Mouse (Mus musculus) adrenal gland, postnatal 4 days (tissue): ENCODE measurements around the gene Senp6. TPM values are rescaled to one million over a fixed set of nuclear protein-coding genes. Genes with fewer than 3 reads are reported as not detected.

Experiments used
- DNase-seq, 2 experiments: peaks; one replicate each; pipeline ENCODE4 v3.0.0; 2021 to 2022; ENCODE audit warnings: low spot score in 2 of 2, mixed read lengths in 2 of 2
- total RNA-seq, 2 experiments: library from RNA; stranded (reverse); gene quantifications; 2 replicates each; pipeline ENCODE4 v1.2.3; 2021

Senp6 gene
- total RNA-seq, 2 experiments from 2014 or later = 144 to 156 TPM

DNA sequence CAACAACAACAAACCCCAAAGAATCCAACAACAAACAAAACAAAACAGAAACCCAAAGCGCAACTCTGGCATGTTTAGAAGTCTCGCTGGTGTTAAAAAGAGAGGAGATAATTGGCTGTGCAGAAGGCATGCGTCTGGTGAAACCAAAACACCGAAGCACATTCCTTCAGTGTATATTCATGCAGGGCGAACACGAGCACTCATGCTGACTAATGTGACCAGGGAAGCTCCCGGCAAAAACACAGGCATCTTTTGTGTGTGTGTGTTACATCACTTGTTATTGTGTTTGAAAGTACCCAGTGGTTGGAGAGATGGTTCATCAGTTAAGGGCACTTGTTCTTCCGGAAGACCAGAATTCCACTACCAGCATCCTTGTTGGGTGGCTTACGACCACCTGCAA lies 102.8 kb downstream of the Senp6 start:
- no peak for DNase-seq

DNA sequence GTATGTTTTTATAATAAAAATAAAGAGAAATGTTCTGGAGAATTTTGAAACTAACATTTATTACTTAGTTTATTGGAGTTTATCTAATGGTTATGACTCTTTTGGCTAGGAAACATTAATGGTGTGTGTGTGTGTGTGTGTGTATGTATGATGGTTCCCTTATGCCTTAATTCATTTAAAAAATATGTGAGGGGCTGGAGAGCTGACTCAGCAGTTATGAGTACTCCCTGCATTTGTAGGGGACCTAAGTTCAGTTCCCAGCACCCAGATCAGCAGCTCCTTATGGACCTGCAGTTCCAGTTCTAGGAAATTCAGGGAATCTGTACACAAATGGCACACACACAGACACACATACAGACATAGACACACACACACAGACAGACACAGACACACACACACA lies 104.5 kb downstream of the Senp6 start:
- DNase-seq = no peak

DNA sequence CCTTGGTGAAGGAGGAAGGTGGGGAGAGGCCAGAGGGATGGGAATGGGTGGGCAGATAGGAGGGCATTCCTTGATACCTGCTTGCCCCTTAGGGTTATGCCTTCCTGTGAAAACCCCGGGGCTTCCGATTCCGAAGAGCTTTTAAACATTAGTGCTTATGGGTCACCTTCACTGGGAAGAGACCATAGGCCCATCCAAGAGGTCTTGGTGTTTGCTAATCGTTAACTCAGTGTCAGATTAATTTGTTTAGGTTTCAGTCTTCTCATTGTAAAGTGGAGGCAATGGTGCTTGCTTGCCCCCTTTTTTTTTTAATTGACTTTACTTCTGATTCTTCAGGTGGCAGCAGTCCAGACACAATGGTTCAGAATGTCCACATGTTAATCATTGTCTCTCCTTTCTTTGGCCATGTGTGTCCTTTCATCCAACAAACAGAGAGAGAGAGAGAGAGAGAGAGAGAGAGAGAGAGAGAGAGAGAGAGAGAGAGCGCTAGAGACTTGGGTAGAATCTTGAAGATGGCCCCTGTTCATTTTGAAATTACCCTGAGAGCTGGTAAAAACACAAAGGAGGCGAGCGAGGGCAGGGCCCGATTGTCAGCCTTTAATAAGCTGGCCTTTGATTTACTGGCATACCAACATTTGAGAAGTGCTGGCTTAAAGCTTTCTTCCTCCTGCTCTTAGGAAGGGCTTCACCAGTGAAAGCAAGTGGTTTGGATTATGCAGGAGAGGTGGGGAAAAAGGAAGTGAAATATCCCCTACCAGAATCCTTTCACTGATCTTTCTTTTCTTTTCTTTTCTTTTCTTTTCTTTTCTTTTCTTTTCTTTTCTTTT lies 105.9 kb downstream of the Senp6 start:
- DNase-seq = no peak

- DNase-seq = no peak
Observed at GRCm38 (mm10) chr9:80173629-80174028, 106.9 kb downstream of the Senp6 start.

- DNase-seq = no peak
Observed at GRCm38 (mm10) chr9:80176696-80177478, 110.2 kb downstream of the Senp6 start.

- no peak for DNase-seq
Observed at GRCm38 (mm10) chr9:80178670-80179069, 112.0 kb downstream of the Senp6 start.

GRCm38 (mm10) chr9:80179688-80180087 lies 113.0 kb downstream of the Senp6 start:
- DNase-seq = no peak

- no peak for DNase-seq
Observed at GRCm38 (mm10) chr9:80180771-80181170, 114.1 kb downstream of the Senp6 start.

DNA sequence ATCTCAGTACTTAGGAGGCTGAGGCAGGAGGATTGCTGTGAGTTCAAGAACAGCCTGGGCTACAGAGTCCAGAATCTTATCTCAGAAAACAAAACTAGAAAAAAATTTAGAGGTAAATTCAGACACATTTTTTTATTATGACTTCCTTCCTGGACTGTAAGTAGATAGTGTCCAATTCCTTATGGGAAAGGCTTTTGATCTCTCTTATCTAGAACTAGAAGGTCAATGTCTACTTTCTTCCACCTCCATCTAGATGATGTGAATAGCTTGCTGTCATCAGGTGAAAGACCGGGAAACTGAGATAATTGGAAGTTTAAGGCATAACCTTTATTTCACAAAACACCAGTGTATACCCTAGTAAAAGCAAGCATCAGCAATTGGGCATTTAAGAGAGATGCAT lies 115.0 kb downstream of the Senp6 start:
- no peak for DNase-seq

DNA sequence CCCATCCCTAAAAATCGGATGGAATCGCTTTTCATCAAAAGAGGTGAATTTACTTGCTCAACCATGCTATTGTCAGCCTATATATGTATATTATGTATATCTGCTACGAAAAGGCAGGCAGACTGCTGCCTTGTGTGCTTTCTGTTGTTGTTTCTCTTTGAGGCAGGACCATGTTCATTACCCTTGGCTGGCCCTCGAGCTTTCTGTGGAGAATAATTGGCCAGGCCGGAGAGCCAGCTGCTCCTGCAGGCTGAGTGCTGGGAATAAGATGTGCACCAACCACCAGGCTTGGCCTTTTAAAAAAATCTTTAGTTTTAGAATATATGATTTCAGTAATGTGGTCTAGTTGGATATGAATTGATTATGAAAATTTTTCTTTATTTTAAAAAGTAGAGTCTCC lies 117.4 kb downstream of the Senp6 start:
- DNase-seq = no peak

- no peak for DNase-seq
Observed at GRCm38 (mm10) chr9:80185737-80186136, 119.0 kb downstream of the Senp6 start.

DNA sequence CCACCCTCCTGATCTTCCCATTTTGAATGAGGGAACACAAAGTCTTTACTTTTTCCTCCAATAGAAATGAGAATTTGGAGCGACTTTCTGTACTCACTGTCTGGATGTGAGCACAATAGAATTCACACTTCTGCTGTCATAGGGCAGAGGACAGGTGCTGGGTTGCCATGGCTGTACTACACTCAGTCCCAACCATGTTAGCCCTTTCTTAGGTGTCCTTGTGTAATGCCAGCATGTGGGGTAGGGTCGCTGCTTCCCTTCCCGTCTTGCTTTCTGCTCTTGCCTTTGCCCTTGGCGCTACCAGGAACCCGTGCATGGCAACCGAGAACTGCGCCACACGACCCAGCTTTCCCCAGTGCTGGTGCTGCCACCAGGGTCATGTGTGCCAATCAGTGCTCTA lies 120.0 kb downstream of the Senp6 start:
- no peak for DNase-seq

DNA sequence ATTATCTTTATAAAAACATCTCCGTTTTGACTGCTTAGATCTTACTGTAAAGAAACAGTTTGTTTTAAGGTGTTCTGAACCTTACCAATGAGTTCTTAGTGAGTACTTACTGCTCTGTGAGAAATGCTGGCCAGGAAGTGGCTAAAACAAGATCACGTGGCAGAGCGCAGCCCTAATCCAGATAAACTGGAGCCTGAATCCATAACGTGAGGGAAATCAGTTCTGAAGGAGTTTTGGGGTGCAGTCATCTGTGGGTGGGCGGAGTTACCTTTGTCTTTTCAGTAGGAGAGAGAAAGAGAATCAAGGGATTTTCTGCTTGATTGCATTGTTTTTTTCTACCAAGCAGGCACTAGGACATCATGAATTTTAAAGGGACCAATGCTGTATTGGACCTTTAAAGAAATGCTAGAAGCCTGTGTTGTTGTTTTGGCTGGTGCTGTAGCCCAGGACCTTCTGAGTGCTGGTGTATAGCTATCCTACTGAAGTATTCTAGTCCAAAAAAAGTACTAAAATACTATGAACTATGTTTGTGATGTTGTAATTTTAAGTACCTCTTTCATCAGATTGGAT lies 121.7 kb downstream of the Senp6 start:
- no peak for DNase-seq

DNA sequence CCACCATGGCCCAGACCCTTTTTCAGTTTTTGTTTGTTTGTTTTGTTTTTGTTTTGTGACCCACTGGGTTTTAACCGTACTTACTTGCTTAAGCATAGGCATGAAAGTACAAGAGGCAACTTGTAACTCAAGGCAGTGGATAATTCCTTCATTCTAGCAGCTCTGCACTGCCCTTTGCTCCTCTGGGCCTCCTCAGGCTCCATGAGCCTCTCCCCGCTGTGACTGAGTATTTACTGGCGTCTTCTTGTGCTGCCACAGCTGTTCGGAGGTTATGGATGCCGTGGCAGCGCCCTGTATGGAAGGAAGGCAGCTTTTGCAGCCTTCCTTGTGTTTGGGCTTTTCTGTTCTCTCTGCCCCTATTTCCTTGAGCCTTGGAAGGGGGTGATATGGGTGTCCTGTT lies 124.5 kb downstream of the Senp6 start:
- no peak for DNase-seq

DNA sequence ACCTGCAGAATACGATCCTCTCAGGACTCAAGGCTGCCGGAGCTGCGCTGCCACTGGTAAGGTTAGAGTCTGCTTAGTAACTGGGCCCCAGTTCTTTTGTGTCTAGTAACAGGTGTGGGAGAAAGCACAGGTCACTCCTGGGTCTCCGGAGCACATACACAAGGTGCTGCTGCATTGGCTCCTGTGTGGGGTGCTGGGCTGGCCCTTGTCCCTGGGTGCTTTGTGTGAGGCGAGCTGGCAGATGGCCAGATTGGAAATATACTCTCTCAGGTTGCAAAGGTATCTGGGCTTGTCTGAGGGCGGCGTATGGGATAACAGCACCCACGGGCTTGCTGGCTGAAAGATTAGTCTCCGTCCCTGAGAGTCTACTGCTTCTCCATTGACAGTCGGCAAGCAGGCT lies 125.6 kb downstream of the Senp6 start:
- DNase-seq = no peak

DNA sequence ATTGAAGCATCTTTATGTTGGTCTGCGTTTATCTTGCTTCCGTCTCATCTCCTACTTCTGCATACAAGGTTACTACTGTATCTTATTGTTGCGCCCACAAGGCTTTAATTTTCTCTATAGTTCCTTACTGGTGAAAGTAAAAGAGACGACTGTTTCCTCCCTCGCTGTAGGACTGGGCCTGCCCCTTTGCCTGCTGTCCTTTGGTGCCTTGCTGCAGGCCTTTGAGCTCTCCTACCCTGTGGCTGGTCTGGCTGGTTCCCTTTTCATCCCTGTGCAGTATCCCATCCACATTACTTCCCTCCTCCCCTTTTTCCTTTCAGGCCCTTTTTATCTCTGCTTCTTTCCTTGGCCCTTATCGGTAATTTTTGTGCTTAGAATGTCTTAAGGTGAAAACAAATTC lies 127.7 kb downstream of the Senp6 start:
- no peak for DNase-seq

Other genes with a start within 250 kb of the Senp6 start
- 10 to 100 TPM; 54.2 to 55.2 TPM for gene Filip1, start 54.1 kb upstream of the Senp6 start, total RNA-seq
- gene Myo6, start 98.1 kb downstream of the Senp6 start, total RNA-seq = 10 to 100 TPM; 32.2 to 56.4 TPM